Mouse (Mus musculus) limb, embryonic 15.5 days (tissue): Measurements from ENCODE around the gene Tnfaip8l2. TPM values are rescaled to one million over a fixed set of nuclear protein-coding genes. Genes with fewer than 3 reads are reported as not detected.
A peak's percentile ranks its signal among the peaks of the same experiment; 100 is the strongest.
"Not testable (repeated sequence)": the region's sequence is repeated elsewhere in the genome, so short reads cannot be mapped to it uniquely, and the experiment has no call there.

Experiments
- ATAC-seq: fragments of 200-750 bp; cut with Nextera tagmentation; 2 replicates; pipeline ENCODE4 v1.8.0; 2017; ENCODE audit warnings: low read depth, moderate TSS enrichment; ENCODE audit not compliant: insufficient number of reproducible peaks, low FRiP score, low TSS enrichment
- H3K27ac ChIP-seq: fragments of 300-500 bp; sonication (generic); 2 replicates; pipeline ENCODE4 v1.5.1; 2015; ENCODE audit warnings: moderate library complexity, mild to moderate bottlenecking, inconsistent platforms
- H3K27me3 ChIP-seq: fragments of 300-500 bp; sonication (generic); 2 replicates; pipeline ENCODE4 v1.6.1; 2015; ENCODE audit warnings: inconsistent platforms
- H3K36me3 ChIP-seq: fragments of 300-500 bp; sonication (generic); 2 replicates; pipeline ENCODE4 v1.6.1; 2015; ENCODE audit warnings: inconsistent platforms
- H3K4me1 ChIP-seq: fragments of 300-500 bp; sonication (generic); 2 replicates; pipeline ENCODE4 v1.6.1; 2015; ENCODE audit warnings: inconsistent platforms
- H3K4me2 ChIP-seq: fragments of 300-500 bp; sonication (generic); 2 replicates; pipeline ENCODE4 v1.6.1; 2015; ENCODE audit warnings: mild to moderate bottlenecking, inconsistent platforms
- H3K4me3 ChIP-seq: fragments of 300-500 bp; sonication (generic); 2 replicates; pipeline ENCODE4 v1.5.1; 2015; ENCODE audit warnings: mild to moderate bottlenecking, inconsistent platforms
- H3K9ac ChIP-seq: fragments of 300-500 bp; sonication (generic); 2 replicates; pipeline ENCODE4 v1.6.1; 2015; ENCODE audit warnings: inconsistent platforms
- H3K9me3 ChIP-seq: fragments of 300-500 bp; sonication (generic); 2 replicates; pipeline ENCODE4 v1.6.1; 2016; ENCODE audit warnings: inconsistent platforms
- WGBS: fragments of 180-500 bp; shearing (Covaris S2); methylation state at CpG from one replicate; pipeline ENCODE4 v1.1.7; 2015; 5-methylcytosine and 5-hydroxymethylcytosine counted together
- microRNA-seq: library from miRNA; unstranded; fragments of <30 nt; microRNA quantifications from one replicate; pipeline ENCODE4, GENCODE M21; 2016
- polyA plus RNA-seq: library from polyadenylated mRNA; unstranded; fragments of >200 nt; fragmentation: Nextera tagmentation; extraction: Ambion mirVana; gene quantifications from 2 replicates; pipeline ENCODE4 v1.2.1, GENCODE M21; 2015

The Tnfaip8l2 gene
- polyA plus RNA-seq, 1 experiment from 2014 or later, result 6.1 TPM

GRCm38 (mm10) chr3:95107308-95107707 lies 34.9 kb downstream of the Tnfaip8l2 start:
- Histone ChIP-seq H3K4me1 (peaks cover 10% of the 10 kb centered on the region), H3K4me3 (peak overlapping the region; percentile 93), H3K4me2 (peak overlapping the region; percentile 56)
- H3K27me3 ChIP-seq, H3K27ac ChIP-seq, H3K9me3 ChIP-seq, H3K9ac ChIP-seq, ATAC-seq, H3K36me3 ChIP-seq: not testable (repeated sequence)

GRCm38 (mm10) chr3:95106338-95107117 lies 35.6 kb downstream of the Tnfaip8l2 start, which contains the start of gene Pip5k1a:
Gene Pip5k1a (minus strand): TSS chr3:95106930.
- no peaks in the 10 kb centered on the region for H3K9me3 ChIP-seq
- no peaks in the 10 kb centered on the region for H3K27me3 ChIP-seq
- peak; percentile 90 for ATAC-seq
- H3K27ac ChIP-seq, result peak within 1 kb of the TSS; percentile 87
- H3K4me3 ChIP-seq, result peak within 1 kb of the TSS; percentile 93
- H3K9ac ChIP-seq, result peak within 1 kb of the TSS; percentile 87
- under 1% methylated on average over 51 of the region's 51 CpGs for WGBS
- peak within 1 kb of the TSS; percentile 60 for H3K4me2 ChIP-seq
- H3K36me3 ChIP-seq, result peaks cover 4% of the 10 kb centered on the region; the same call in 1 of the 2 replicates
- H3K4me1 ChIP-seq, result peaks cover 7% of the 10 kb centered on the region

DNA sequence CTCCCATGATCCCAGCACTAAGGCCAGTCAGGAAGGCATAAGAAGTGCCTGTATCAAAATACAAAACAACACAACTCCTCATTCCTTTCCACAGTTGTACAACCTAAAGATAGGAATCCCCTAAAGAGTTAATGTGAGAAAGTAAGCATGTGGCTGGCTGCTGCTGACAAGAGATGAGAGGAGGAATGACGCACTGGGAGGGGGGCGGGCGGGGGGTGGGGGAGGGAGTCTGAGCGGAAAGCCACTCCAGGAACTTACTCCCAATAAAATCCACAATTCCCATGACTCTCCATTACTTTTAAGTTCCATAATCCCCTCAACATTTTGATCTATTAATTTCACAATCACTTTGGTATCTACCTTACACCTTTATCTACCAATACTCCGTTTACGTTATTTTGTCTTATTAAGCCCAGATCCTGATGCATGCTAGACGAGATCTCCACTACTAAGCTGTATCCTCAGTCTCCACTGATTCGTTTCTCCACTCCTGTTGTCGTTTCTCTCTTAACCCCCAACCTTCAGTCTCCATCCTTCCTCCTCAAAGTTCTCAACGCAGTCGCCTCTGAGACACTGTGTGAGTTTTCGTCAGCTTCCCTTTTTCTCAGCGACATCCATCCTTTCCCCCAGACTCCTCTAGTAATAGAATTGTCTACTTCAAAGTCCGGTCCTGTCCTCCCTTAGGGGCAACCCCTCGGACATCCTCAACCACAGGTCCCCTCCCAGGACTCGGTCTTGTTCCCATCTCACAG lies 36.4 kb downstream of the Tnfaip8l2 start:
- H3K4me1 ChIP-seq, result peaks cover 7% of the 10 kb centered on the region
- WGBS, result under 1% methylated on average over 16 of the region's 16 CpGs

DNA sequence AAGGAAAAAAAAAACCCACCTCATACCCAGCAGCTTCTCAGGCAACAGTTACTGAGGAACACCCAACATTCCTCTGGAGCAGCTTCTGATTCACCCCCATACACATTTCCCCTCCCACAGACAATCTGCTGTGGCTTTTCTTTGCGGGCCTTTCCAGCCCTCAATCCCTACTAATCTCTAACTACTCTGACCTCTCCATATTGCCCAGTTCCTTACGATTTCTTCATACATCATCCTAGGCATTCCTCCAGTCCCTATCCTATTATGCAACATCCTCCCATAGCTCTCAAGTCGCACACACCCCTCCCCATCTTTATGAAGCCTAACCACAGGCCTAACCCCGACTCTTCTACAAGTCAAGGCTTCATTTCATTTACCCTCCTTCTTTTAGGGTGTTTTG lies 37.0 kb downstream of the Tnfaip8l2 start:
- 0 out of 2 replicates have a peak overlapping the region, but pooled peaks have one; percentile 87 for H3K9ac ChIP-seq
- no peak for ATAC-seq
- 55% methylated on average over 4 of the region's 4 CpGs for WGBS
- peak overlapping the region; percentile 93 for H3K4me3 ChIP-seq
- H3K27ac ChIP-seq, result no peak overlapping the region
- H3K36me3 ChIP-seq, result peaks cover 10% of the 10 kb centered on the region; the same call in 1 of the 2 replicates
- H3K4me1 ChIP-seq, result peaks cover 7% of the 10 kb centered on the region
- no peaks in the 10 kb centered on the region for H3K9me3 ChIP-seq
- no peaks in the 10 kb centered on the region for H3K27me3 ChIP-seq
- H3K4me2 ChIP-seq, result peak overlapping the region; percentile 60

More for the DNA sequence above, 36.4 kb downstream of the Tnfaip8l2 start:
- Histone ChIP-seq H3K27me3 (no peaks in the 10 kb centered on the region), H3K9ac (peak overlapping the region; percentile 87), H3K4me2 (peak overlapping the region; percentile 60), H3K4me3 (peak overlapping the region; percentile 93), H3K36me3 (peaks cover 10% of the 10 kb centered on the region; the same call in 1 of the 2 replicates), H3K9me3 (no peaks in the 10 kb centered on the region), H3K27ac (peak overlapping the region; percentile 87)
- ATAC-seq, result no peak

DNA sequence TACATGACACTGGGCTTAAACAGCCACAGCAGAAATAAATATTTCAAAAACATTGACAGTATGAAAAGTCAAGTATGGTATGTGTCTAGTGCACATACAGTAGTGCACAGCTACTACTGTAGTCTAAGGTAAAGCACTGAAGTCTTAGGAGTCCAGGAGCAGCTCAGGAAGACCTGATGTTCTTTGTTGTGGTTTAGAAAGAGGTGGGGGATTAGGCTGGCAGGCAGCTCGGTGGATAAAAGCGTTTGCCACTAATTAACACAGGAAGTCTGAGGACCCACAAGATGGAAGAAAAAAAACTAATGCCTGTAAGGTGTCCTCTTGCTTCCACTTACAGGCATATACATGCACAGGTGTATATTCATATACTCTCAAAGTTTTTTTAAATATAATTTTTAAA lies 41.3 kb downstream of the Tnfaip8l2 start:
- Histone ChIP-seq H3K9me3 (no peaks in the 10 kb centered on the region), H3K4me3 (no peak overlapping the region), H3K4me1 (peaks cover 7% of the 10 kb centered on the region), H3K4me2 (no peak overlapping the region), H3K9ac (no peak overlapping the region), H3K27me3 (no peaks in the 10 kb centered on the region), H3K27ac (no peak overlapping the region), H3K36me3 (peaks cover 27% of the 10 kb centered on the region; the same call in 1 of the 2 replicates)
- ATAC-seq, result no peak
- 17% methylated on average over 2 of the region's 2 CpGs for WGBS

Small RNA genes within 50 kb of the gene (microRNA-seq; reads per million reads assigned to microRNA genes)
- gene Mir8099-1, result not detected

Other genes starting within 250 kb of the Tnfaip8l2 start
- gene Selenbp1, start 209.3 kb downstream of the Tnfaip8l2 start, polyA plus RNA-seq, result 51.9 and 57.7 TPM in 2 replicates
- gene Rfx5, start 188.3 kb downstream of the Tnfaip8l2 start, polyA plus RNA-seq, result 8.0 and 8.2 TPM in 2 replicates
- gene Pi4kb, start 167.6 kb downstream of the Tnfaip8l2 start, polyA plus RNA-seq, result 26.8 and 29.1 TPM in 2 replicates
- 16.8 and 20.2 TPM in 2 replicates for gene Zfp687, start 126.9 kb downstream of the Tnfaip8l2 start, polyA plus RNA-seq
- gene Psmd4, start 99.7 kb downstream of the Tnfaip8l2 start, polyA plus RNA-seq, result 253 and 271 TPM in 2 replicates
- 19.4 and 22.0 TPM in 2 replicates for gene Pip5k1a, start 35.4 kb downstream of the Tnfaip8l2 start, polyA plus RNA-seq
- 139 and 141 TPM in 2 replicates for gene Vps72, start 31.3 kb downstream of the Tnfaip8l2 start, polyA plus RNA-seq
- 4.2 and 12.9 TPM in 2 replicates for gene Tmod4, start 17.9 kb downstream of the Tnfaip8l2 start, polyA plus RNA-seq
- 61.2 and 67.2 TPM in 2 replicates for gene Scnm1, start 8.3 kb downstream of the Tnfaip8l2 start, polyA plus RNA-seq
- 17.9 and 18.5 TPM in 2 replicates for gene Lysmd1, start 8.3 kb downstream of the Tnfaip8l2 start, polyA plus RNA-seq
- gene Sema6c, start 18.1 kb upstream of the Tnfaip8l2 start, polyA plus RNA-seq, result 9.3 and 11.2 TPM in 2 replicates
- 8.6 and 10.4 TPM in 2 replicates for gene Gabpb2, start 75.6 kb upstream of the Tnfaip8l2 start, polyA plus RNA-seq
- gene Cdc42se1, start 86.4 kb upstream of the Tnfaip8l2 start, polyA plus RNA-seq, result 114 TPM in 2 replicates
- 11.5 and 15.5 TPM in 2 replicates for gene Mllt11, start 89.8 kb upstream of the Tnfaip8l2 start, polyA plus RNA-seq
- gene Gm128, start 99.2 kb upstream of the Tnfaip8l2 start, polyA plus RNA-seq, result 0.53 and 0.76 TPM in 2 replicates
- 15.6 and 17.2 TPM in 2 replicates for gene Bnipl, start 108.8 kb upstream of the Tnfaip8l2 start, polyA plus RNA-seq
- gene Mindy1, start 139.0 kb upstream of the Tnfaip8l2 start, polyA plus RNA-seq, result 49.8 and 53.1 TPM in 2 replicates
- 22.7 and 31.6 TPM in 2 replicates for gene Prune1, start 139.7 kb upstream of the Tnfaip8l2 start, polyA plus RNA-seq
- 12.5 and 15.1 TPM in 2 replicates for gene Anxa9, start 164.8 kb upstream of the Tnfaip8l2 start, polyA plus RNA-seq
- gene Cers2, start 172.4 kb upstream of the Tnfaip8l2 start, polyA plus RNA-seq, result 154 and 157 TPM in 2 replicates
- gene Setdb1, start 214.8 kb upstream of the Tnfaip8l2 start, polyA plus RNA-seq, result 35.9 and 36.9 TPM in 2 replicates